Mouse (Mus musculus): Measurements from ENCODE around the gene Zfr2. TPM values are rescaled to one million over a fixed set of nuclear protein-coding genes. Genes with fewer than 3 reads are reported as not detected.

The Zfr2 gene
- polyA plus RNA-seq, 1 experiment from 2014 or later = 6.0 TPM

DNA sequence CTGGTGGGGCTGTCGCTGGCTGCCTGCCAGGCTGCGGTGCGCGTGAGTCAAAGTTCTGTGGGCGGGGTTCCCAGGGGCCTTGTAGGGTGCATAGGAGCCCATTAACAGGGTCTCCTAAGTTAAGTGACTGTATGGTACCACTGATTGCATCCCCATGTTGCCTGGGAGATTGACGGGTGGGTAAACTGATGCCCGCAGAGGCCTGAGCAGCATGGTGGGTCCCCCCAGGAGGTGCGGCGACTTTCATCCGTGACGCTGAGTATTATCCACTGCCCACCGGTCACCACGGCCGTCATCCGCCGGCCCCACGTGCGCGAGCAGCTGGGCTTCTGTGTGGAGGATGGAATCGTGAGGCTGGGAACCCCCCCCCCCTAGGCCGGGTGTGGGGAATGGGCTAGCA, 39.4 kb downstream of the Zfr2 start:
- Histone ChIP-seq H3K27me3 (0 out of 2 replicates have a peak, but pooled peaks cover 3% of the 10 kb centered on the region), H3K9ac (no peak overlapping the region), H3K27ac (no peak overlapping the region), H3K4me3 (no peak overlapping the region), H3K4me1 (replicated peaks) (peaks cover 14% of the 10 kb centered on the region), H3K9me3 (replicated peaks) (no peaks in the 10 kb centered on the region), H3K36me3 (peaks cover 37% of the 10 kb centered on the region), H3K4me2 (no peak overlapping the region)
- ATAC-seq (replicated peaks; ENCODE audit: insufficient number of reproducible peaks, insufficient read depth, low FRiP score, low read depth) = no peak
- WGBS = 91% methylated on average over 21 of the region's 21 CpGs

DNA sequence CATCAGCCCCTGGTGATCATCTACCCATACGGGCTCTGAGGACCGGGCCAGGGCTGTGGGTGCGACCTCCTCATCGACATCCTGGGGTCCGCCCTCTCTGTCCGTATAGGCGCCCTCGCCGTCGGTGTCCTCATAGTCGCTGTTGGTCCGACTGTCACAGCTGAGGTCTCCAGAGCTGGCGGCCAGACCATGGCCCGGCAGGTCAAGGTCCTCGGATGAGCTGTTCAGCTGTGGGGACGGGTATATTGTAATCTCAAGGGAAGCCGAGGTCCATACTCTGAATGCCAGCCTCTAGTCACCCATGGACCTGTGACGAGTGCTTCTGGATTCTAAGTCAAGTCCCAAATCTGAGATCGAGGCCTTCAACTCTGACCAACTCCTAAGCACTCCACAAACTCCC, 40.9 kb downstream of the Zfr2 start:
- peaks cover 6% of the 10 kb centered on the region for H3K4me1 ChIP-seq (replicated peaks)
- no peak overlapping the region for H3K4me2 ChIP-seq
- no peak overlapping the region for H3K9ac ChIP-seq
- H3K27ac ChIP-seq = no peak overlapping the region
- peaks cover 37% of the 10 kb centered on the region for H3K36me3 ChIP-seq
- ATAC-seq (replicated peaks; ENCODE audit: insufficient number of reproducible peaks, insufficient read depth, low FRiP score, low read depth) = no peak
- H3K4me3 ChIP-seq = no peak overlapping the region
- H3K9me3 ChIP-seq (replicated peaks) = no peaks in the 10 kb centered on the region
- peaks cover 13% of the 10 kb centered on the region for H3K27me3 ChIP-seq
- 91% methylated on average over 19 of the region's 19 CpGs for WGBS

DNA sequence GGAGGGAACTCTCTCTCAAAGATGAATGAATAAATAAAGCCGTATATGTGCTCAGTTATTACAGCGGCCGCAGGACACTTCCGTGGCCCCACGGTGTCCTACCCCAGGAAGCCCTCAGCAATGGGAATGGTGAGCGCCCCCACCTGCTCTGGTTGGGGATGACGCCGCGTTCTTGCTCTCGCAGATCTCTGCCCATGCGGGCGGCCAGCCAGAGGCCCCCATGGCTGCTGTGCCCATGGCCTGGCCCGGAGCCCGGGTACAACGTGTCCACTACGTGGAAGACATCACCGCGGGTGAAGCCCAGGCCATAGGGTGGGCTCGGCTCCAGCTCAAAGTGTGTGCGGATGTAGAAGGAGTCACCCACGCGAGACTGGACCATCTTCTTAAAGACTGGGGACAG, 44.7 kb downstream of the Zfr2 start:
- Histone ChIP-seq H3K27ac (no peak overlapping the region), H3K27me3 (peaks cover 42% of the 10 kb centered on the region), H3K9ac (no peak overlapping the region), H3K36me3 (peaks cover 12% of the 10 kb centered on the region), H3K9me3 (replicated peaks) (no peaks in the 10 kb centered on the region), H3K4me3 (no peak overlapping the region), H3K4me1 (replicated peaks) (peaks cover 7% of the 10 kb centered on the region), H3K4me2 (no peak overlapping the region)
- WGBS = 67% methylated on average over 22 of the region's 22 CpGs
- no peak for ATAC-seq (replicated peaks; ENCODE audit: insufficient number of reproducible peaks, insufficient read depth, low FRiP score, low read depth)

DNA sequence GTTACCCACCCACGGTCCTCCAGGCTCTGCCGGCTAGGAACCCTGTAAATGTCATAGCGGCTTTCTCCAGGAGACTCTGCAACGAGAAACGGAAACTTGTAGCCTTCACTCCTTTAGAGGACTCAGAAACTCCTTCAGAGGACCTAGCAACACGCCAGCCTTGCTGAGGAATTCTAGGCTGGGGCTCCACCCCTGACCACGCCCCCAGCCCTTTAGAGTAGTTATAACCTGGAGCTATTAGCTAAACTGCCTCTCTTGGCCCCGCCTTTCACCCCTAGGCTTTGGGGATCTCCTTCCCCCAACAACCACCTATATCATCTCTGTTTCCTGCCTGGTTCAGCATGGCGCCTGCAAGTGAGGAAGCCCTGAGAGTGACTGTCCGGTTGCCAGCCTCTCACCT, 46.5 kb downstream of the Zfr2 start:
- no peak overlapping the region for H3K4me3 ChIP-seq
- no peak for ATAC-seq (replicated peaks; ENCODE audit: insufficient number of reproducible peaks, insufficient read depth, low FRiP score, low read depth)
- 26% methylated on average over 10 of the region's 10 CpGs for WGBS
- no peaks in the 10 kb centered on the region for H3K9me3 ChIP-seq (replicated peaks)
- no peak overlapping the region for H3K9ac ChIP-seq
- H3K4me1 ChIP-seq (replicated peaks) = peaks cover 7% of the 10 kb centered on the region
- no peak overlapping the region for H3K27ac ChIP-seq
- no peaks in the 10 kb centered on the region for H3K36me3 ChIP-seq
- H3K27me3 ChIP-seq = peaks cover 60% of the 10 kb centered on the region
- H3K4me2 ChIP-seq = no peak overlapping the region

DNA sequence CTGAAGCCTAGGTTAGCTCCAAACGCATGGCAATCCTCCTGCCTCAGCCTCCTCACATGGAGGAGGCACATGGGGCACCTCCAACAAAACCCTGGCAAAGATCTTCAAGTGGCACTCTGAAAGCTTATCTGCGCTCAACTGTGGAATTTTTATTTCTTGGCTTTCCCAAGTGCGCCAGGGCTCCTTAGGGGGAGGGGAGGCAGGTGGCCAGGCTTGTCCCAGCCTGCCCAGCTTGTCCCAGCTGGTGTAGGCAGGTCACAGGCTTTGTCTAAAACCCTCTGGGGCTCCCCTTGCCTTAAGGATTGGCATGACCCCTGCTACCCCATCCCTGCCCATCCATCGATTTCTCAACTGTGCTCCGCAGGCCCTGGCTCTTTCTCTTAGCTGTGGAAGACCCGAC, 51.2 kb downstream of the Zfr2 start:
- 50% methylated on average over 6 of the region's 6 CpGs for WGBS
- no peak overlapping the region for H3K27ac ChIP-seq
- H3K4me2 ChIP-seq = no peak overlapping the region
- no peak for ATAC-seq (replicated peaks; ENCODE audit: insufficient number of reproducible peaks, insufficient read depth, low FRiP score, low read depth)
- no peaks in the 10 kb centered on the region for H3K36me3 ChIP-seq
- no peak overlapping the region for H3K9ac ChIP-seq
- H3K4me3 ChIP-seq = no peak overlapping the region
- peaks cover 64% of the 10 kb centered on the region for H3K27me3 ChIP-seq
- no peaks in the 10 kb centered on the region for H3K9me3 ChIP-seq (replicated peaks)
- peaks cover 18% of the 10 kb centered on the region for H3K4me1 ChIP-seq (replicated peaks)

DNA sequence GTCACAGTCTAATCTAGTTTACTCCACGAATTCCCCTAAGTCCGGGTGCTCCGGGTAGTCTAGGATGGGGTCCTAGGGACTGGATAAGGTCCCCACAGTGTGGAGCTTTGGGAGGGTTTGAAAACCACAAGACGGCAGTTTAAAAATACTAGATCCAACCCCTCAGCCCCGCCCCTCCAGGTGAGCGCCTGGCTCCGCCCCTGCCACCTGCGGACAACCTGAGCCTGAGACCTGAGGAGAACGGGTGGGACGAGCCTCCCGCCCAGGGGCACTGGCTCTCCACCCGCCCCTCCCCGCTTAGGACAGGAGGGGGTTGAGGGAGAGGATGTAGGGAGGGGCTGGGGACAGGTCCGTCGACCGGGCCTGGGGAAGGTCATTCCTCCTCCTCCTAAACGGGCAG, 51.8 kb downstream of the Zfr2 start:
- ATAC-seq (replicated peaks; ENCODE audit: insufficient number of reproducible peaks, insufficient read depth, low FRiP score, low read depth) = no peak; the same call in 1 of the 2 replicates
- Histone ChIP-seq H3K36me3 (no peaks in the 10 kb centered on the region), H3K9me3 (replicated peaks) (no peaks in the 10 kb centered on the region), H3K27ac (no peak overlapping the region), H3K4me3 (peak overlapping the region; percentile 55; the same call in 1 of the 2 replicates), H3K4me1 (replicated peaks) (peaks cover 16% of the 10 kb centered on the region), H3K27me3 (peaks cover 65% of the 10 kb centered on the region), H3K4me2 (peak overlapping the region; percentile 89), H3K9ac (no peak overlapping the region)
- WGBS = 8% methylated on average over 17 of the region's 17 CpGs

DNA sequence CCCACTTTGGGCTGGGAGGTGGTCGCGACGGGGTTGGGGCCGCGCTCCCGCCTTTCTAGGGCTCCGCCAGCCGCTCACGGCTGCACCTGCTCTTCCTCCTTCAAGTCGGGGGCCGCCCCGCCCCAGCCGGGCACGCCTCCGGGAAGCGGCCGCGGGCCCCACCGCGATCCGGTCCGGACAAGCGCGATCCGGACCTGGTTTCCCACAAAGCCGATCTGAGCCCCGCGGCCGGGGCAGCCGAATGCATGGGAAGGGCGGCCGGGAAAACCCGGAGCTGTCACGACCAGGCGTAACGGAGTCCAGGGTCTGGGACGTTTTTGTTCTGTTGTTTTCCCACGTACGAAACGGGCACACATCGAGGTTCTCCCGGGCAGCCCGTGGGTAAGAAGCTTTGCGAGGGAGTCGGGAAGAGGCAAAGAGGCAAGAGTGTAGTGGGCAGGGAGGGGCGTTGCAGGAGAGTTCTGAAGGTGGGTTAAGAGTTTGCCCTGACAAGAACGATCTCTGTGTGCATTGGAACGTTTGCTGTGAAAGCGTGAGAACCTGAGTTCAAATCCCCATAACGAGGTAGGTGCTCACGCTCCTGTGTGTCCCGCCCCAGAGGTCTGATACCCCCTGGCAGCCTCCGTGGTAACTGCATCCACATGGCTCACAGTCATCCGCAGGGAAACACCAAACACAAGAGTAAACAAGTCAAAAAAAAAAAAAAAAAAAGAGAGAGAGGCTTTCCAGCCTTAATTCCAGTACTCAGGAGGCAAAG, 52.9 kb downstream of the Zfr2 start:
- H3K9ac ChIP-seq = peak overlapping the region; percentile 51
- WGBS = 2% methylated on average over 54 of the region's 54 CpGs
- ATAC-seq (replicated peaks; ENCODE audit: insufficient number of reproducible peaks, insufficient read depth, low FRiP score, low read depth) = peak; percentile 63
- peak overlapping the region; percentile 89 for H3K4me2 ChIP-seq
- peaks cover 65% of the 10 kb centered on the region for H3K27me3 ChIP-seq
- H3K9me3 ChIP-seq (replicated peaks) = no peaks in the 10 kb centered on the region
- no peaks in the 10 kb centered on the region for H3K36me3 ChIP-seq
- H3K27ac ChIP-seq = no peak overlapping the region
- H3K4me1 ChIP-seq (replicated peaks) = peaks cover 21% of the 10 kb centered on the region
- peak overlapping the region; percentile 55 for H3K4me3 ChIP-seq

DNA sequence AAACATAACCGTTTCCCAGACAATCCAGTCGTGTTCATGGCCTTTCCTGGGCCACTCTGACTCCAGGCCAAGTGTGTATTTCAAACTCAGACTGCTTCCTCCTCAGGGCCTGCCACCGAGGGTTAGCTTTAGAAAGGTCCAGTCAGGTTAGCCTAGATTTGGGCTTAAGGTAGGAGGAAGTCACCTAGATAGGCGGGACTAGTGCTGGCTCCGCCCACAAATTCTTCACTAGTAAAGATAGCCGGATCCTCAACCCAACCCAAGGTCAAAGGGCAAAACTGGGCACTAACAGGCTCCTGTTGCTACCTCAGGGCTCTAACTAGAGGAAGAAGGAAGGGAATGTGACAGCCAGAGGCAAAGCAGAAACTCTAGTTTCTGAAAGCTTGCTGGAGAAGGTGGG, 53.6 kb downstream of the Zfr2 start:
- H3K9me3 ChIP-seq (replicated peaks) = no peaks in the 10 kb centered on the region
- no peak overlapping the region for H3K27ac ChIP-seq
- H3K4me3 ChIP-seq = no peak overlapping the region
- H3K4me1 ChIP-seq (replicated peaks) = peaks cover 27% of the 10 kb centered on the region
- peaks cover 64% of the 10 kb centered on the region for H3K27me3 ChIP-seq
- 38% methylated on average over 6 of the region's 6 CpGs for WGBS
- H3K9ac ChIP-seq = no peak overlapping the region
- no peaks in the 10 kb centered on the region for H3K36me3 ChIP-seq
- ATAC-seq (replicated peaks; ENCODE audit: insufficient number of reproducible peaks, insufficient read depth, low FRiP score, low read depth) = no peak
- H3K4me2 ChIP-seq = no peak overlapping the region

DNA sequence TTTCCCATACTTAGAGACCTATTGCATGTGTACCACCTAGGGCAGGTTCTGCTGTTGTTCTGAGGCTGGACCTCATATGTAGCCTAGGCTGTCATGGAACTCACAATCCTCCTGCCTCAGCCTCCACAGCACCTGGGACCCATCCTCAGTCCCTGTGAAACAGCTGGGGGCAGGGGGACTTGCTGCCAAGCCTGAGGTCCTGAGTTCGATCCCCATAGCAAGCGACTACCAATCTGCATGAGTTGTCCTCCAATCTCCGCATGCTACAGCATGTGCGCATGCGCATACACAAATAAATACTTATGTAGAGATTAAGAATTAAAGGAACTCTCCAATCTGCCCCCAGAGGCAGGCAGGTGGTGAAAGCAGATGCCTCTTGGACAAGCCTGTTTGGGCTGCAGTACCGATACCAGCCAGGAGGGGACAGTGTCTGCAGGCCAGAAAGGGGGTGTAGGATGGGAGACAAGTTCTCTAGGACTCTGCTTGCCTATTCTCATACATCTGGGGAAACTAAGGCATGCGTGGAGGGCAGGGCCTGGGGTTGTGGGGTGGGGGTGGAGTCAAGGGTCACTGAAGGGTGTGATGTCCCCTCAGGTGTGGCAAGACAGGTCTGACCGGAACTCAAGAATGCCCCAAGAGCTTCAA, 54.7 kb downstream of the Zfr2 start:
- peaks cover 28% of the 10 kb centered on the region for H3K4me1 ChIP-seq (replicated peaks)
- H3K27ac ChIP-seq = no peak overlapping the region
- H3K36me3 ChIP-seq = no peaks in the 10 kb centered on the region
- peaks cover 57% of the 10 kb centered on the region for H3K27me3 ChIP-seq
- no peaks in the 10 kb centered on the region for H3K9me3 ChIP-seq (replicated peaks)
- no peak overlapping the region for H3K4me3 ChIP-seq
- no peak for ATAC-seq (replicated peaks; ENCODE audit: insufficient number of reproducible peaks, insufficient read depth, low FRiP score, low read depth)
- H3K4me2 ChIP-seq = no peak overlapping the region
- H3K9ac ChIP-seq = no peak overlapping the region
- WGBS = 57% methylated on average over 8 of the region's 8 CpGs

DNA sequence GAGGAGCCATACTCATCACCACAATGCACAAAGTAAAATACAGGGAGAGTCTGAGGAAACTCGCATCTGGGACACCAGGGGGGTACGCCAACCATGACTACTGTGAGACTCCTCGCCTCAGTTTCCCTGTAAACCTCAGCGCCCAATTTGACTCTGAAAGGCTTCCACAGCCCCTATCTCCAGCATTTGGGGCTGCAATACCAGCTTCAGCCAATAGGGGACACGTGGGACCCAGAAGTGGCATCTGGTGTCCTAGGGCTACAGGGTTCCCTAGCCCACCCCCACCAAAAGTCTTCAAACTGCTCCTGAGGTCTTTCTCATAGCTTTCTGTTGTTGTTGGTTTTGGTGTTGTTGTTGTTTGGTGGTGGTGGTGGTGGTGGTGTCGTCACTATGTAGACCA, 55.6 kb downstream of the Zfr2 start:
- Histone ChIP-seq H3K36me3 (no peaks in the 10 kb centered on the region), H3K4me2 (no peak overlapping the region), H3K4me1 (replicated peaks) (peaks cover 32% of the 10 kb centered on the region), H3K9ac (no peak overlapping the region), H3K27ac (no peak overlapping the region), H3K9me3 (replicated peaks) (no peaks in the 10 kb centered on the region), H3K27me3 (peaks cover 47% of the 10 kb centered on the region), H3K4me3 (no peak overlapping the region)
- 30% methylated on average over 6 of the region's 6 CpGs for WGBS
- no peak for ATAC-seq (replicated peaks; ENCODE audit: insufficient number of reproducible peaks, insufficient read depth, low FRiP score, low read depth)

DNA sequence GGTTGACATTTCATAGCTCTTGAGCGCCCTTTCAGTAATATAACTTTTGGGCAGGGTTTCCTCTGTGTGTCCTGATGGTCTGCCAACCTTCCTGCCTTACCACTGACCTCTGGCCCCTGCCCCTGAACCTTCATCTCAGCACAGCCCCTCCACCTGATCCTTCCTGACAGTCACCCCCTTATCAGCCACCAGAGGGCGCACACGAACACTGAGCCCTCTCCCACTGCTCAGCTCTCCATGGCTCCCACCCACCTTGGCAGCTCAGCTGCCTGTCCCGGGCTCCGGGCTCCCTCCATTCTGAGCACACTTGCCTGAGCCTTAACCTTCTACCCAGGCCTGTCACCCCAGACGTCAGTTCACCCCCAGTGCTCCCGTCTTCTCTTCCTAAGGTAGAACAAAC, 56.3 kb downstream of the Zfr2 start:
- peaks cover 40% of the 10 kb centered on the region for H3K27me3 ChIP-seq
- no peak overlapping the region for H3K9ac ChIP-seq
- no peaks in the 10 kb centered on the region for H3K9me3 ChIP-seq (replicated peaks)
- peaks cover 39% of the 10 kb centered on the region for H3K4me1 ChIP-seq (replicated peaks)
- no peak overlapping the region for H3K27ac ChIP-seq
- no peaks in the 10 kb centered on the region for H3K36me3 ChIP-seq
- H3K4me2 ChIP-seq = no peak overlapping the region
- H3K4me3 ChIP-seq = no peak overlapping the region
- 2% methylated on average over 7 of the region's 7 CpGs for WGBS
- no peak for ATAC-seq (replicated peaks; ENCODE audit: insufficient number of reproducible peaks, insufficient read depth, low FRiP score, low read depth)

DNA sequence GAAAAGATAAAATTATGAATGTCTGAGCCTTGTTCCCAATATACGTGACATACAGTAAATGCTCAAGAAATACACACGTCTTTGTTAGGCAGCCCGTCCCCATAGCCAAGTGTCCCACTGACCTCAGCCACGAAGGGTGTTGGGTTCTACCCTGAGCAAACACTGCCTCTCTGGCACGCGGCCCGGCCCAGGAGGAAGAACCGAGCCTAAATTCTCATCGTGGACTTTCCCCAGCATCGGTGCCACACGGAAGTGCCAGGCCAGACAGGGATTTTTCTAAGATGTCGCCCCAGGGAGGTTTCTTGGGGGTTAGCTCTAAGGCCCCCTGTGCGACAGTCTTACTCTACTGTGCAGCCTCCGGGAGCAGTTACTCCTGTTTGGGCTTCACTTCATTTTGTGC, 56.9 kb downstream of the Zfr2 start:
- ATAC-seq (replicated peaks; ENCODE audit: insufficient number of reproducible peaks, insufficient read depth, low FRiP score, low read depth) = no peak
- no peak overlapping the region for H3K27ac ChIP-seq
- H3K4me3 ChIP-seq = no peak overlapping the region
- H3K4me2 ChIP-seq = no peak overlapping the region
- WGBS = 58% methylated on average over 14 of the region's 14 CpGs
- H3K9ac ChIP-seq = no peak overlapping the region
- peaks cover 35% of the 10 kb centered on the region for H3K27me3 ChIP-seq
- H3K36me3 ChIP-seq = no peaks in the 10 kb centered on the region
- no peaks in the 10 kb centered on the region for H3K9me3 ChIP-seq (replicated peaks)
- H3K4me1 ChIP-seq (replicated peaks) = peaks cover 43% of the 10 kb centered on the region
